Comparison of ENCODE assay signal across 19 mouse cellular contexts in genomic region chr8:83363156-83363769, GRCm38 (mm10). TPM values are rescaled to one million over a fixed set of nuclear protein-coding genes. Genes with fewer than 3 reads are reported as not detected.
A peak's percentile ranks its signal among the peaks of the same experiment; 100 is the strongest.
DNase-seq lines count a peak whose midpoint lies in the region; ATAC-seq and TF ChIP-seq lines count a peak whose summit lies in the region.
"Had no signal": no experiment of that assay in that cellular context is flagged by ENCODE, and none has a peak within 500 bp of the region (broad histone marks: within the 10 kb centered on the region; RNA-seq: fewer than 3 reads in every experiment).

No protein-coding gene starts in this region.

- no peaks in the 10 kb centered on the region for H3K36me3 ChIP-seq in kidney, embryonic 14.5 days (ENCODE audit: control insufficient read depth, insufficient read depth, low read length)
- H3K36me3 ChIP-seq in kidney, adult 2 months (ENCODE audit: control insufficient read depth, insufficient read depth, low read length) = no peaks in the 10 kb centered on the region
- H3K36me3 ChIP-seq in embryonic facial prominence, embryonic 11.5 days (replicated peaks; ENCODE audit: control insufficient read depth, insufficient read depth, low read depth, low read length) = no peaks in the 10 kb centered on the region
- no peaks in the 10 kb centered on the region for H3K36me3 ChIP-seq in limb, embryonic 11.5 days (ENCODE audit: control insufficient read depth, insufficient read depth, low read length)
- no peaks in the 10 kb centered on the region for H3K36me3 ChIP-seq in heart, adult 2 months (ENCODE audit: control insufficient read depth, insufficient read depth, low read length)
- H3K36me3 ChIP-seq: forebrain, embryonic 12.5 days; midbrain, embryonic 12.5 days; neural tube, embryonic 12.5 days had no signal

- no peak overlapping the region for H3K4me2 ChIP-seq in kidney, embryonic 14.5 days (replicated peaks; ENCODE audit: low read depth, low read length)
- H3K4me2 ChIP-seq in embryonic facial prominence, embryonic 11.5 days (ENCODE audit: low read depth, low read length) = no peak overlapping the region
- no peak overlapping the region for H3K4me2 ChIP-seq in limb, embryonic 11.5 days (ENCODE audit: low read depth, severe bottlenecking)
- H3K4me2 ChIP-seq: forebrain, embryonic 12.5 days; midbrain, embryonic 12.5 days; neural tube, embryonic 12.5 days had no signal

- TF ChIP-seq POLR2A in kidney, adult 2 months (IDR thresholded peaks at IDR 0.05; ENCODE audit: low read depth, low read length) = no peak
- no peak for TF ChIP-seq POLR2A in heart, adult 2 months (IDR thresholded peaks at IDR 0.05; ENCODE audit: insufficient read depth, low read depth, low read length)

- H3K9me3 ChIP-seq in kidney, embryonic 14.5 days (ENCODE audit: control insufficient read depth, low read length) = no peaks in the 10 kb centered on the region
- H3K9me3 ChIP-seq in embryonic facial prominence, embryonic 11.5 days (replicated peaks; ENCODE audit: control insufficient read depth, low read length) = no peaks in the 10 kb centered on the region
- H3K9me3 ChIP-seq in limb, embryonic 11.5 days (ENCODE audit: control insufficient read depth, low read length) = no peaks in the 10 kb centered on the region
- H3K9me3 ChIP-seq: forebrain, embryonic 12.5 days; midbrain, embryonic 12.5 days; neural tube, embryonic 12.5 days had no signal

- no peak overlapping the region for H3K9ac ChIP-seq in kidney, embryonic 14.5 days (ENCODE audit: low read depth, low read length)
- no peak overlapping the region for H3K9ac ChIP-seq in embryonic facial prominence, embryonic 11.5 days (replicated peaks; ENCODE audit: low read length)
- no peak overlapping the region for H3K9ac ChIP-seq in limb, embryonic 11.5 days (ENCODE audit: low read length)
- H3K9ac ChIP-seq in heart, adult 2 months (ENCODE audit: low read depth, low read length) = no peak overlapping the region
- H3K9ac ChIP-seq: forebrain, embryonic 12.5 days; midbrain, embryonic 12.5 days; neural tube, embryonic 12.5 days had no signal

- no peak for DNase-seq in kidney, adult 2 months
- peak; percentile 82 for DNase-seq in adipocyte (ENCODE audit: low spot score)
- DNase-seq in embryonic facial prominence, embryonic 11.5 days (ENCODE audit: low spot score) = peak; percentile 64
- peak; percentile 33 for DNase-seq in limb, embryonic 11.5 days (ENCODE audit: low spot score)
- DNase-seq in heart, adult 2 months = no peak
- DNase-seq in spleen, adult 18-20 months = no peak
- DNase-seq: cerebellum, postnatal 14 days; layer of hippocampus, adult 9-11 months; liver; lung, postnatal 10 days; right cerebral cortex, adult 18-20 months had no signal

- no peak for TF ChIP-seq EP300 in heart, adult 2 months (IDR thresholded peaks at IDR 0.05; ENCODE audit: insufficient read depth, low read depth, low read length)

- H3K27me3 ChIP-seq in kidney, embryonic 14.5 days (ENCODE audit: control insufficient read depth, insufficient read depth, low read length) = no peaks in the 10 kb centered on the region
- H3K27me3 ChIP-seq in kidney, adult 2 months (replicated peaks; ENCODE audit: control insufficient read depth, insufficient read depth, low read length) = no peaks in the 10 kb centered on the region; the same call in 1 of the 2 replicates
- no peaks in the 10 kb centered on the region for H3K27me3 ChIP-seq in embryonic facial prominence, embryonic 11.5 days (ENCODE audit: control insufficient read depth, insufficient read depth, low read length)
- no peaks in the 10 kb centered on the region for H3K27me3 ChIP-seq in limb, embryonic 11.5 days (ENCODE audit: control insufficient read depth, insufficient read depth, low read length)
- no peaks in the 10 kb centered on the region for H3K27me3 ChIP-seq in heart, adult 2 months (ENCODE audit: control insufficient read depth, insufficient read depth, low read length)
- H3K27me3 ChIP-seq: CH12.LX; forebrain, embryonic 12.5 days; midbrain, embryonic 12.5 days; neural tube, embryonic 12.5 days had no signal

- no peaks in the 10 kb centered on the region for H3K4me1 ChIP-seq in kidney, embryonic 14.5 days (ENCODE audit: control insufficient read depth, insufficient read depth, low read length)
- H3K4me1 ChIP-seq in kidney, adult 2 months (ENCODE audit: control insufficient read depth, insufficient read depth, low read length) = no peaks in the 10 kb centered on the region
- H3K4me1 ChIP-seq in embryonic facial prominence, embryonic 11.5 days (ENCODE audit: control insufficient read depth, insufficient read depth, low read length) = no peaks in the 10 kb centered on the region
- H3K4me1 ChIP-seq in limb, embryonic 11.5 days (ENCODE audit: control insufficient read depth, insufficient read depth, low read length) = 0 out of 2 replicates have a peak, but pooled peaks cover 4% of the 10 kb centered on the region
- H3K4me1 ChIP-seq in heart, adult 2 months (ENCODE audit: control insufficient read depth, insufficient read depth, low read length) = no peaks in the 10 kb centered on the region
- H3K4me1 ChIP-seq: forebrain, embryonic 12.5 days; midbrain, embryonic 12.5 days; neural tube, embryonic 12.5 days had no signal

- ATAC-seq in kidney, embryonic 14.5 days (ENCODE audit: low FRiP score, low TSS enrichment) = peak; percentile 82
- ATAC-seq in embryonic facial prominence, embryonic 11.5 days (replicated peaks; ENCODE audit: insufficient number of reproducible peaks, low FRiP score, low TSS enrichment, low read depth) = peak; percentile 76; the same call in 1 of the 2 replicates
- peak; percentile 75; the same call in 1 of the 2 replicates for ATAC-seq in limb, embryonic 11.5 days (ENCODE audit: insufficient number of reproducible peaks, low FRiP score, low TSS enrichment, low read depth)
- ATAC-seq: hindbrain, postnatal 0 days had no signal

- 33% methylated on average over 7 of the region's 7 CpGs for WGBS in kidney, embryonic 14.5 days
- 61% methylated on average over 7 of the region's 7 CpGs for WGBS in kidney, adult 2 months
- WGBS in embryonic facial prominence, embryonic 11.5 days = 40% methylated on average over 7 of the region's 7 CpGs
- 50% methylated on average over 7 of the region's 7 CpGs for WGBS in limb, embryonic 11.5 days
- 67% methylated on average over 7 of the region's 7 CpGs for WGBS in heart, adult 2 months

- no peak for TF ChIP-seq CTCF in kidney, adult 2 months (conservative IDR thresholded peaks at IDR 0.05; ENCODE audit: insufficient read depth, insufficient read length, low read depth, low read length)
- TF ChIP-seq CTCF in heart, adult 2 months (IDR thresholded peaks at IDR 0.05) = no peak

- no peak overlapping the region for H3K4me3 ChIP-seq in kidney, embryonic 14.5 days (ENCODE audit: low read length)
- no peak overlapping the region for H3K4me3 ChIP-seq in kidney, adult 2 months (ENCODE audit: insufficient read depth, low read depth, low read length)
- H3K4me3 ChIP-seq in embryonic facial prominence, embryonic 11.5 days (ENCODE audit: low read depth, low read length) = no peak overlapping the region
- H3K4me3 ChIP-seq in limb, embryonic 11.5 days (ENCODE audit: low read depth, low read length) = no peak overlapping the region
- H3K4me3 ChIP-seq in heart, adult 2 months = no peak overlapping the region
- H3K4me3 ChIP-seq: forebrain, embryonic 12.5 days; midbrain, embryonic 12.5 days; neural tube, embryonic 12.5 days had no signal

- no peak overlapping the region for H3K27ac ChIP-seq in kidney, embryonic 14.5 days (ENCODE audit: low read depth, low read length)
- H3K27ac ChIP-seq in kidney, adult 2 months (ENCODE audit: insufficient read depth, low read depth, low read length) = no peak overlapping the region
- no peak overlapping the region for H3K27ac ChIP-seq in embryonic facial prominence, embryonic 11.5 days (replicated peaks; ENCODE audit: low read depth, low read length)
- H3K27ac ChIP-seq in limb, embryonic 11.5 days (replicated peaks; ENCODE audit: low read depth, low read length) = peak overlapping the region; percentile 26; the same call in 1 of the 2 replicates
- no peak overlapping the region for H3K27ac ChIP-seq in heart, adult 2 months
- H3K27ac ChIP-seq: forebrain, embryonic 12.5 days; hindbrain, postnatal 0 days; midbrain, embryonic 12.5 days; neural tube, embryonic 12.5 days had no signal

- H3K79me2 ChIP-seq in heart, adult 2 months (replicated peaks; ENCODE audit: control insufficient read depth, insufficient read depth, low read length) = no peaks in the 10 kb centered on the region

- intact Hi-C loops in heart, adult 2 months (cut with DNase I) = no loop called here

RNA-seq across cellular contexts. Expression of gene Mgat4d, which starts 15.0 kb away (rescaled TPM):
- not detected in 2 replicates for polyA plus RNA-seq in kidney, embryonic 14.5 days (2014; fragmentation: Nextera tagmentation; extraction: Ambion mirVana)
- polyA plus RNA-seq in kidney, adult 2 months (2012; rRNA removed) = not detected in 2 replicates
- polyA plus RNA-seq in embryonic facial prominence, embryonic 11.5 days (2014; fragmentation: Nextera tagmentation; extraction: Ambion mirVana) = not detected in 2 replicates
- not detected in 2 replicates for polyA plus RNA-seq in limb, embryonic 11.5 days (2014; fragmentation: Nextera tagmentation; extraction: Ambion mirVana)
- total RNA-seq in heart, adult 2 months (2021) = not detected
- not detected in 2 replicates for polyA plus RNA-seq in heart, adult 2 months (2012; rRNA removed)
- total RNA-seq: CH12.LX; gastrocnemius, postnatal 4 days; hindbrain, postnatal 0 days had no signal
- polyA plus RNA-seq: forebrain, embryonic 12.5 days; heart, postnatal 0 days; hindbrain, postnatal 0 days; midbrain, embryonic 12.5 days; neural tube, embryonic 12.5 days had no signal

RNA-seq across cellular contexts. Expression of gene Clgn, which starts 26.4 kb away (rescaled TPM):
- polyA plus RNA-seq in kidney, embryonic 14.5 days (2014; fragmentation: Nextera tagmentation; extraction: Ambion mirVana) = 0.04 and 0.20 TPM in 2 replicates
- polyA plus RNA-seq in kidney, adult 2 months (2012; rRNA removed) = 0.03 and 0.06 TPM in 2 replicates
- polyA plus RNA-seq in embryonic facial prominence, embryonic 11.5 days (2014; fragmentation: Nextera tagmentation; extraction: Ambion mirVana) = 4.6 and 4.7 TPM in 2 replicates
- polyA plus RNA-seq in limb, embryonic 11.5 days (2014; fragmentation: Nextera tagmentation; extraction: Ambion mirVana) = 2.5 and 2.7 TPM in 2 replicates
- total RNA-seq in heart, adult 2 months (2021) = not detected
- 0.08 and 0.12 TPM in 2 replicates for polyA plus RNA-seq in heart, adult 2 months (2012; rRNA removed)
- polyA plus RNA-seq: heart, postnatal 0 days had no signal

RNA-seq across cellular contexts. Expression of gene Elmod2, which starts 31.0 kb away (rescaled TPM):
- 8.0 and 17.7 TPM in 2 replicates for polyA plus RNA-seq in kidney, embryonic 14.5 days (2014; fragmentation: Nextera tagmentation; extraction: Ambion mirVana)
- 3.6 and 4.1 TPM in 2 replicates for polyA plus RNA-seq in kidney, adult 2 months (2012; rRNA removed)
- 28.3 and 36.1 TPM in 2 replicates for polyA plus RNA-seq in embryonic facial prominence, embryonic 11.5 days (2014; fragmentation: Nextera tagmentation; extraction: Ambion mirVana)
- polyA plus RNA-seq in limb, embryonic 11.5 days (2014; fragmentation: Nextera tagmentation; extraction: Ambion mirVana) = 26.2 and 27.1 TPM in 2 replicates
- 1 to 10 TPM; 7.7 to 8.3 TPM for total RNA-seq in heart, adult 2 months (2021)
- polyA plus RNA-seq in heart, adult 2 months (2012; rRNA removed) = 2.7 and 5.9 TPM in 2 replicates

Comparison
In these comparisons a context has a peak if more than half of its experiments do, and no peak if none do; other contexts are left out.
1. DNase-seq: peak in adipocyte (single experiment), embryonic facial prominence, embryonic 11.5 days (single experiment) and limb, embryonic 11.5 days (single experiment); none in kidney, adult 2 months (single experiment), heart, adult 2 months (0 of 2) and spleen, adult 18-20 months (0 of 2).
2. Peak in every context shown above with its lines, with median percentiles within 50 percentile points of each other: ATAC-seq.